Mouse (Mus musculus) gastrocnemius, adult 2 months (tissue): ENCODE data around the gene Otud7a. TPM values are rescaled to one million over a fixed set of nuclear protein-coding genes. Genes with fewer than 3 reads are reported as not detected.
A peak's percentile ranks its signal among the peaks of the same experiment; 100 is the strongest.

Source experiments
- DNase-seq: peaks from one replicate; pipeline ENCODE4 v3.0.0; 2022
- H3K27ac ChIP-seq: fragments of 200-600 bp; 2 replicates; pipeline ENCODE4 v1.8.1; 2022; ENCODE audit warnings: mild to moderate bottlenecking
- H3K4me3 ChIP-seq: fragments of 200-600 bp; 2 replicates; pipeline ENCODE4 v1.8.1; 2022; ENCODE audit warnings: mild to moderate bottlenecking, moderate library complexity
- CTCF ChIP-seq: fragments of 200-600 bp; IDR thresholded peaks from 2 replicates; pipeline ENCODE4 v1.8.1; 2022; ENCODE audit warnings: antibody characterized with exemption, mild to moderate bottlenecking, moderate library complexity
- intact Hi-C: fragments of 180-260 bp; cut with DNase I; formaldehyde crosslinking; loops from one replicate; pipeline ENCODE4 v1.15.1; 2025
- total RNA-seq, 2 experiments: library from RNA; stranded (reverse); gene quantifications; 2 replicates each; pipeline ENCODE4 v1.2.3; 2021

The Otud7a gene
- total RNA-seq, 2 experiments from 2014 or later, result not detected

GRCm38 (mm10) chr7:63743116-63743515 lies 298.6 kb downstream of the Otud7a start:
- H3K27ac ChIP-seq, result no peak overlapping the region
- DNase-seq, result no peak
- intact Hi-C loops, result no loop called here
- no peak for TF ChIP-seq CTCF
- no peak overlapping the region for H3K4me3 ChIP-seq

DNA sequence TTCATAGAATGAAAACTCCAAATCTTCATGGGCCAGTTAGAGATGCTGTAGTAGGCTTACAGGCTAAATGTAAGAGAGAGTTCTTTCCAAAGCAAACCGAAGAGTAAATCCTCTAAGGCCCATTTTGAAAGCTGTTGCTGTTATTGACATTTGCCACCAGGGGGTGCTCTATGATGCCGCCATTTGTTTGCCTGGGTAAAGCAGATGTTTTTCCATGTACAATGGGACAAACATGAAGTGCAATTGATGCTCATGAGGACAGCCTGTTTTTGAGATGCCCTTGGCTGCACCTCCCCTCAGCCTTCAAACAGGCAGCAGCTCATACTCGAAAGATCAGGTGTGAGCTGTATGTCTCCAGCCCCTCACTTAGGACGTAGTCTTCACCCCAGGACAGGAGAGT lies 307.5 kb downstream of the Otud7a start:
- no peak overlapping the region for H3K4me3 ChIP-seq
- intact Hi-C loops, result loop anchor here (2.0 to 10.0 kb wide), 5 partner anchors 103 to 990 kb away; partner anchors contain the start of genes Fan1 and Trpm1
- DNase-seq, result peak; percentile 34
- peak; percentile 88; the same call in 1 of the 2 replicates for TF ChIP-seq CTCF
- H3K27ac ChIP-seq, result no peak overlapping the region

DNA sequence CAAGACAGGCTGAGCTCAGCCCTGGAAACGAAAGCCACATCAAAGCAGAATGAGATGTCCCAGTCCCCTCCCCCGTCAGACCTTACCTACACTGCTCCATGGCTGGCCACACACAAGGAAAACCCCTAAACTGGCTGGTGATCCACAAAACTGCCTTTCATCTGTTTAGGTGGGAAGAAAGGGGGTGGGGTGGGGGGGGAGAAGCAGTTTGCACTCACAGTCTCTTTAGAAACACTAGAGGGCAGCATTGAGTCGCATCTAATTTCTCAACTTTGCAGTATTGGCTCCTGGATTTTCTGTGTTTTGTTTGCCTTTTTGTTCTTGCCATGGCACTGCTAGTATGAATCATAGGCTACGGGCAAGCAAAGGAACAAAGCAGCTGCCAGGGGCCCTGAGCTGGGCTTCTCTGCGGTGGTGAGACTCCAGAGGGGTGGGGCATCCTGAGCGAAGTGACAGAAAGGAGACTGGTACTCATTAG lies 308.8 kb downstream of the Otud7a start:
- TF ChIP-seq CTCF, result peak; percentile 82
- intact Hi-C loops, result loop anchor here (2.0 to 10.0 kb wide), 5 partner anchors 101 to 989 kb away; partner anchors contain the start of genes Fan1 and Trpm1
- H3K4me3 ChIP-seq, result peak overlapping the region; percentile 39
- H3K27ac ChIP-seq, result peak overlapping the region; percentile 81
- DNase-seq, result peak; percentile 38

DNA sequence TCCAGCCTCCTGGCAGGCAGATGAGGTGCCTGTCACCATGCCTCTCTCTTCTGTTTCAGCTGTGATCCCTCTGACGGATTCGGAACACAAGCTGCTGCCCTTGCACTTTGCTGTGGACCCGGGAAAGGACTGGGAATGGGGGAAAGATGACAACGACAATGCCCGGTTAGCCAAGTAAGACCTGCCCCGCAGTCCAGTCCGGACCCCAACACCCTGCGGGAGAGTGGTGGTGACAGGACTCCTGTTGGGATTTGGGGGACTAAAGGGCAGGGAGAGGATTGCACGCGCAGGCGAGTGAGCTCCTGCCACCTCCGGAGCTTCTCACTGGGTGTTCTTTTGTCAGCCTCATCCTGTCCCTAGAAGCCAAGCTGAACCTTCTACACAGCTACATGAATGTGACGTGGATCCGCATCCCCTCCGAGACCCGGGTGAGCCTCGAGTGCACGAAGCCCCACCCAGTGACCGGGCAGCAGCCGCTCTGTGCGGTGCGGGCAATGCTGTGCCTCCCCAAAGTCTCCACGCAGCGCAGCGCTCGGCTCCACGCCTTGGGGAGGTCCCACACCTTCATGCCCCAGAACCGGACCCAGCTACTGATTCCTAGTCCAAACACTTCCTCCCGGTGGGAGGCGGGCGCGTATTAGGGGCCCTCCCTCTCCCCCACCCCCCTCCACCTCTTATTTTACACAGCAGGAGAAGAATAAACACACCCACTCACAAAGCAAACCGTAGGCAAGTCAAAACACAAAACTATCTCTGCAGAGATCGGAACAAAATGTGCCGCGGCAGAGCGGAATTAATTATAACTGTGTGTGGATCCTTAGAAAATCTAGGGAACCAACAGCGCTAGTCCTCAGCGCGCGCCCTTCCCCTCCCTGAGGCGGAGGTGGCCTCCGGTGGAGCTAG lies 310.3 kb downstream of the Otud7a start:
- H3K4me3 ChIP-seq, result peak overlapping the region; percentile 78
- peak overlapping the region; percentile 81 for H3K27ac ChIP-seq
- DNase-seq, result peak; percentile 56
- intact Hi-C loops, result loop anchor here (1.0 to 10.0 kb wide), 6 partner anchors 184 to 987 kb away; partner anchors contain the start of genes Fan1 and Trpm1
- TF ChIP-seq CTCF, result no peak

GRCm38 (mm10) chr7:63755476-63755948 lies 311.0 kb downstream of the Otud7a start:
- DNase-seq, result peak; percentile 88
- Histone ChIP-seq H3K27ac (peak overlapping the region; percentile 81), H3K4me3 (peak overlapping the region; percentile 78)
- intact Hi-C loops, result loop anchor here (1.0 to 10.0 kb wide), 4 partner anchors 184 to 619 kb away; partner anchors contain the start of genes Fan1 and Trpm1
- TF ChIP-seq CTCF, result peak; percentile 83

DNA sequence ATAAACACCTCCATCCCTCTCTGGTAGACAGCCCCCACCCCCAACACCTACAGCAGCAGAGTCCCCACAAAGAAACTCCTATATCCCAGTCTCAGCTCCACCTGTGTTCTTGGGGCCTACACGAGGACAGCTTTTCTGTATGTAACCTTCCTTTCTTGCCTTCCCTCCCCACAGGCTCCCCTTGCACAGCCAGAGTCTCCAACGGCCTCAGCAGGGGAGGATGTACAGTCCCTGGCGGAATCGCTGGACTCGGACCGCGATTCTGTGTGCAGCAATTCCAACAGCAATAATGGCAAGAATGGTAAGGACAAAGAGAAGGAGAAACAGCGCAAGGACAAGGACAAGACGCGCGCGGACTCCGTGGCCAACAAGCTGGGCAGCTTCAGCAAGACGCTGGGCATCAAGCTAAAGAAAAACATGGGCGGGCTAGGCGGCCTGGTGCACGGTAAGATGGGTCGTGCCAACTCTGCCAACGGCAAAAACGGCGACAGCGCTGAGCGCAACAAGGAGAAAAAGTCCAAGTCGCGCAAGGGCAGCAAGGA lies 312.7 kb downstream of the Otud7a start:
- no peak for DNase-seq
- TF ChIP-seq CTCF, result no peak
- intact Hi-C loops, result loop anchor here (10.0 kb wide), 2 partner anchors 398 to 618 kb away; partner anchors contain the start of genes Fan1 and Trpm1
- Histone ChIP-seq H3K27ac (no peak overlapping the region), H3K4me3 (peak overlapping the region; percentile 56; the same call in 1 of the 2 replicates)

DNA sequence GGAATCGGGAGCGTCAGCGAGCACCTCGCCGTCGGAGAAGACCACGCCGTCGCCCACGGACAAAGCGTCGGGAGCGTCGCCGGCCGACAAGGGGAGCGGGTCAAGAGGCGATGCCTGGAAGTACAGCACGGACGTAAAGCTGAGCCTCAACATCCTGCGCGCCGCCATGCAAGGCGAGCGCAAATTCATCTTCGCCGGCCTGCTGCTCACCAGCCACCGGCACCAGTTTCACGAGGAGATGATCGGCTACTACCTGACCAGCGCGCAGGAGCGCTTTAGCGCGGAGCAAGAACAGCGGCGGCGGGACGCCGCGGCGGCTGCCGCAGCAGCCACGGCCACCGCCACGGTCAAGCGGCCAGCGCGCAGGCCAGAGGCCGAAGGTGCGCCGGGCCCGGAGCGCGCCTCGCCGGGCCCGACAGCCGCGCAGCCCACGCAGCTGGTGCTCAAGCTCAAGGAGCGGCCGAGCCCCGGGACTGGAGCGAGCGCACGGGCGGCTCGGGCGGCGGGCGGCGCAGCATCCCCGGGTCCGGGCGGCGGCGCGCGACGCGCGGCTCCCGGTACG lies 313.2 kb downstream of the Otud7a start:
- intact Hi-C loops, result loop anchor here (10.0 kb wide), 2 partner anchors 397 to 617 kb away; partner anchors contain the start of genes Fan1 and Trpm1
- TF ChIP-seq CTCF, result no peak
- H3K4me3 ChIP-seq, result peak overlapping the region; percentile 56
- DNase-seq, result no peak
- H3K27ac ChIP-seq, result no peak overlapping the region

DNA sequence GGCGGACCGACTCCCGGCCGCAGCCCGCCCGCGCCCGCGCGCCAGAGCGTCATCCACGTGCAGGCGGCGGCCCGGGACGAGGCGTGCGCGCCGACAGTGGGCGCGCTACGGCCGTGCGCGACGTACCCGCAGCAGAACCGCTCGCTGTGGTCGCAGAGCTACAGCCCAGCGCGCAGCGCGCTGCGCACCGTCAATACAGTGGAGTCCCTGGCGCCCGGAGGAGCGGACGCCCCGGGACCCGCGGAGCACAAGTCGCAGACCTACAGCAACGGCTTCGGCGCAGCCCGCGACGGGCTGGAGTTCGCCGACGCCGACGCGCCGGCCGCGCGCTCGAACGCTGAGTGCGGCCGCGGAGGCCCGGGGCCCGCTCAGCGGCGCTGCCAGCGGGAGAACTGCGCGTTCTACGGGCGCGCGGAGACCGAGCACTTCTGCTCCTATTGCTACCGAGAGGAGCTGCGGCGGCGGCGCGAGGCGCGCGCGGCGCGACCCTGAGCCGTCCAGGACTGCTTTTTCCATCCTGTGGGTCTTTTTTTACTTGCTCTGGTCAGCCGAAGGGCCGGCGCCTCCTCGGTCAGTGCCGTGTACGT lies 313.8 kb downstream of the Otud7a start:
- no peak for TF ChIP-seq CTCF
- intact Hi-C loops, result loop anchor here (10.0 kb wide), 2 partner anchors 396 to 616 kb away; partner anchors contain the start of genes Fan1 and Trpm1
- Histone ChIP-seq H3K4me3 (peak overlapping the region; percentile 56), H3K27ac (no peak overlapping the region)
- DNase-seq, result peak; percentile 23

DNA sequence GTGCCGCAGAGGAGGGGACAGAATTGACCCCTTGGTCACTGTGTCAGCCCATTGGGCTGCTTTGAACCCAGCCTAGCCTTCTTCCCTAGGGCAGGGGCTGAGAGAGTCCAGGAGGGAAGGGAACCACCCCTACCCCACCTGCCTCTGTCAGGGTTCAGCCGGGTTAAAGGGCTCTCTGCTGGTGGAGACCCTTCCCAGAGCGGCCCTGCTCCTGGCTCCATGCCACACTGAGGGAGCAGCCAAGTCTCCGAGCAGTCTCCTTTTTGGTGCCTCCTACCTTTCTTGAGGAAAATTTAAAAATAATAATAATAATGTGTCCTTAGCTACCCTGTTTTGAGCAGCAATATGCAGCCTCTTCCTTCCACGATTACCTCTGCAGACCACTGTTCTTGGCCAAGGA lies 315.1 kb downstream of the Otud7a start:
- Histone ChIP-seq H3K27ac (no peak overlapping the region), H3K4me3 (no peak overlapping the region)
- DNase-seq, result no peak
- no peak for TF ChIP-seq CTCF
- intact Hi-C loops, result loop anchor here (10.0 kb wide), 2 partner anchors 395 to 615 kb away; partner anchors contain the start of genes Fan1 and Trpm1

GRCm38 (mm10) chr7:63762529-63762928 lies 318.0 kb downstream of the Otud7a start:
- H3K27ac ChIP-seq, result no peak overlapping the region
- H3K4me3 ChIP-seq, result no peak overlapping the region
- TF ChIP-seq CTCF, result no peak
- intact Hi-C loops, result no loop called here
- DNase-seq, result no peak

- no peak overlapping the region for H3K27ac ChIP-seq
- no peak overlapping the region for H3K4me3 ChIP-seq
Observed at GRCm38 (mm10) chr7:63768398-63769029, 324.0 kb downstream of the Otud7a start.

DNA sequence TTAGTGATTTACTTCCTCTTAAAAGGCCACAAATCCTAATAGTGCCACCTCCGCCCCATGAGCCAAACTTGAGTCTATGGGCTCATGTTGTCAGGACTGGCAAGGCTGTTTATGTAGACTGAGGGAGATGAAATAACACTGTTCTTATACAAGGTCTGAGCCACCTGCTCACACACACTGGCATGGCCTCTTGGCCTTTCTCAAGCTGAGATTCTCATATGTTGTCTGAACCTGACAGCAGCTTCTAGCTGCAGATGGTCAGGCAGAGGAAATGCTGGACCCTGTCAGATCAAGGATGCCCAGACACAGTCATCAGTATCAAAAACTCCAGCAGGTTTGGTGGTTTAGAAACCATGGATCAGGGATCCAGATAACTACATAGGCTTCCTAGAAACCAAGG lies 328.7 kb downstream of the Otud7a start:
- no peak for DNase-seq
- Histone ChIP-seq H3K4me3 (no peak overlapping the region), H3K27ac (no peak overlapping the region)
- intact Hi-C loops, result no loop called here
- TF ChIP-seq CTCF, result no peak

More at GRCm38 (mm10) chr7:63768398-63769029, 324.0 kb downstream of the Otud7a start:
- intact Hi-C loops, result no loop called here
- no peak for TF ChIP-seq CTCF
- no peak for DNase-seq
